Mouse (Mus musculus) liver, embryonic 14 days (tissue): ENCODE results near the gene Gm16442. TPM values are rescaled to one million over a fixed set of nuclear protein-coding genes. Genes with fewer than 3 reads are reported as not detected.

ENCODE experiments used
- polyA plus RNA-seq: library from polyadenylated mRNA; depleted of rRNA; stranded (reverse); fragments of >200 nt; gene quantifications from 2 replicates; pipeline ENCODE4 v1.2.3, GENCODE M21; 2012; rRNA removed

Gm16442 gene
- not detected in 2 replicates for polyA plus RNA-seq

GRCm38 (mm10) chr7:20122479-20122878, at the start of gene Gm16442:
Gene Gm16442, minus strand, starts transcription at chr7:20122579.

GRCm38 (mm10) chr7:20168277-20168676, 45.9 kb upstream of the Gm16442 start, which contains the start of gene Vmn1r94:
Gene Vmn1r94, minus strand, starts transcription at chr7:20168377.

DNA sequence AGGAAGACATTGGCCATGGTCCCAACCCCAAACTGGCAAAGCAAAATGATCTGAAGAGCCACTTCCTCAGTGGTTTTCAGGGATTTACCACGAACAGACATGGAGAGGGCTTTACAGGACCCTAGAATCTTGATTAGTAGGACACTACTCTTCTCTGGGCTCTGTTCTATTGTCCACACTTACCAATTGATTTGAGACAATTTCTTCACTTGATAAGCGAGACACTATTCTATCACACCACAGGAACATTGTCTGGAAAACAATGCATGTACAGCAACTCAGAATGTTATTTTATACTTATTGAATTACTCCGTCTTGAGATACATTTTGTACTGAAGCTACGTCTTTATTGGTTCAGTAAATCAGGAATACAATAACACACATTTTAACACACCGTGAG, 16.6 kb upstream of the Gm16442 start, which contains the start of gene Vmn1r93:
TSS of gene Vmn1r93 (minus strand) at position 101 of the 400 bp plus-strand sequence.

DNA sequence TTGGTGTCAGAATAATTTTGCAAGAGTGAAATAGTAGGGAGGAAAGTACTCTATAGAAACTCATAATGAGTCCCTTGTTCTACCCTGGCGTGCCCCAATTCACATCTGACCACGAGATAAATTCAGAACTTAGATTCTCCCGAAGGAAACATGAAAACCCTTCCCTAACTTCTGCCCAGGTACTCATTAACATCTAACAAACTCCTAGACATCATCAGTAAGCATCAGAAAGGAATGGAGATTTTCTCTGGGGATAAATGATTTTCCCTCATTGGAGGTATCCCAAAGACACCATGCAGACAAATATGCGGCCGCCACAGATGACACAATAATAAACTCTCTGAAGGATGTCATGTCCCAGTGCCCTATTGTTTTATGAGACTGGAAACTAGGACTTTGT, 23.0 kb downstream of the Gm16442 start, which contains the start of gene Vmn1r91:
TSS of gene Vmn1r91 (plus strand) at position 301 of the 400 bp plus-strand sequence.

Other genes with a start within 250 kb of the Gm16442 start
- gene Ceacam19, start 234.6 kb downstream of the Gm16442 start, polyA plus RNA-seq: 0.01 TPM in 1 of 2 replicates, not detected in the other
- 2.3 TPM in 2 replicates for gene Pvr, start 201.4 kb downstream of the Gm16442 start, polyA plus RNA-seq
- 0.09 and 0.12 TPM in 2 replicates for gene Igsf23, start 171.8 kb downstream of the Gm16442 start, polyA plus RNA-seq
- gene Ceacam20, start 157.2 kb downstream of the Gm16442 start, polyA plus RNA-seq: not detected in 2 replicates
- not detected in 2 replicates for gene Nlrp9b, start 131.1 kb downstream of the Gm16442 start, polyA plus RNA-seq
- gene Vmn1r91, start 22.9 kb downstream of the Gm16442 start, polyA plus RNA-seq: not detected in 2 replicates
- not detected in 2 replicates for gene Vmn1r93, start 16.5 kb upstream of the Gm16442 start, polyA plus RNA-seq
- not detected in 2 replicates for gene Vmn1r94, start 45.8 kb upstream of the Gm16442 start, polyA plus RNA-seq
- gene Vmn1r95, start 71.1 kb upstream of the Gm16442 start, polyA plus RNA-seq: not detected in 2 replicates
- gene Gm6164, start 83.0 kb upstream of the Gm16442 start, polyA plus RNA-seq: not detected in 2 replicates
- gene Gm4498, start 111.2 kb upstream of the Gm16442 start, polyA plus RNA-seq: not detected in 2 replicates
- not detected in 2 replicates for gene Gm5890, start 140.3 kb upstream of the Gm16442 start, polyA plus RNA-seq
- gene Gm4133, start 211.5 kb upstream of the Gm16442 start, polyA plus RNA-seq: not detected in 2 replicates